Mouse (Mus musculus) embryonic fibroblast, embryonic 13.5 days (primary cell): ENCODE measurements around the gene Hspbp1. TPM values are rescaled to one million over a fixed set of nuclear protein-coding genes. Genes with fewer than 3 reads are reported as not detected.
A peak's percentile ranks its signal among the peaks of the same experiment; 100 is the strongest.

Source experiments
- H3K27ac ChIP-seq: 2 replicates; pipeline ENCODE4 v1.5.1; 2012; ENCODE audit warnings: low read length, control low read depth, inconsistent platforms; ENCODE audit not compliant: insufficient read depth
- H3K4me1 ChIP-seq: 2 replicates; pipeline ENCODE4 v1.6.1; 2011; ENCODE audit warnings: low read length; ENCODE audit not compliant: control insufficient read depth, insufficient read depth
- H3K4me3 ChIP-seq: 2 replicates; pipeline ENCODE4 v1.5.1; 2011; ENCODE audit warnings: mild to moderate bottlenecking, control low read depth, low read length; ENCODE audit not compliant: insufficient read depth
- CTCF ChIP-seq: IDR thresholded peaks from 2 replicates; pipeline ENCODE4 v1.5.1; 2011; ENCODE audit warnings: mild to moderate bottlenecking, control low read depth, low read length, moderate library complexity, borderline replicate concordance; ENCODE audit not compliant: insufficient read depth
- POLR2A ChIP-seq: IDR thresholded peaks from 2 replicates; pipeline ENCODE4 v1.6.1; 2011; ENCODE audit warnings: low read depth, mild to moderate bottlenecking, control low read depth, low read length, moderate library complexity
- polyA plus RNA-seq: library from polyadenylated mRNA; stranded (reverse); fragments of >200 nt; gene quantifications from 2 replicates; pipeline ENCODE4 v1.2.4, GENCODE M21; 2011; ENCODE audit warnings: low read depth; ENCODE audit not compliant: missing spikeins, insufficient read length

Gene Hspbp1
- polyA plus RNA-seq, 1 experiment: 31.3 TPM

DNA sequence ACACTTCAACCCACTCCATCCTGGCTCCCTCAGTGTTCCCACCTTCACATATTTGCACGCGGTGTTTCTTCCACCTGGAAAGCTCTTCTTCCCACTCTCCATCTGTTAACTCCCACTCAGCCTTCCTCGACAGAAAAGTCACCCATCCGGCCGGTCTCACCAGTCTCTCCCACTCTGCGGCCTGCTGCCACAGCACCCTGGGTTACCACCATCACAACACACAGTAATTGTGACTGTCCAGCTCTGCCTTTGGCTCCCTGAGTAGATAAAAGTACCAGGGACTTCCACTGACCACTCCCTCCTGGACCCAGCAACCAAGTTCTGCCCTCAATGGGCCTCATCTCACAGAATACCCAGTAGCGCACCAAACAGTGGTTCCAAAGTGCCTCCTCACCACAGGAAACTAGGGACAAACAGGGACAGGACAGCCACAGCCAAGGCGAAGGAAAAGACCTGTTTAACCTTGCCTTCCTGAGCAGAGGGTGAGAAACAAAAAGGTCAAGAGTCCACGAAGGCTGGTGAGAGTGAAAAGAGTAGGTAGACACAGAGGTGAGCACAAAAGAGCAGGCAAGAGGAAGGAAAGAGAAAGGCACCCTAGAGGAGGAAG is 27.2 kb downstream of the Hspbp1 start:
- Histone ChIP-seq H3K4me3 (peak overlapping the region; percentile 80), H3K27ac (no peak overlapping the region), H3K4me1 (peaks cover 5% of the 10 kb centered on the region; the same call in 1 of the 2 replicates)
- TF ChIP-seq POLR2A: no peak
- TF ChIP-seq CTCF: no peak

DNA sequence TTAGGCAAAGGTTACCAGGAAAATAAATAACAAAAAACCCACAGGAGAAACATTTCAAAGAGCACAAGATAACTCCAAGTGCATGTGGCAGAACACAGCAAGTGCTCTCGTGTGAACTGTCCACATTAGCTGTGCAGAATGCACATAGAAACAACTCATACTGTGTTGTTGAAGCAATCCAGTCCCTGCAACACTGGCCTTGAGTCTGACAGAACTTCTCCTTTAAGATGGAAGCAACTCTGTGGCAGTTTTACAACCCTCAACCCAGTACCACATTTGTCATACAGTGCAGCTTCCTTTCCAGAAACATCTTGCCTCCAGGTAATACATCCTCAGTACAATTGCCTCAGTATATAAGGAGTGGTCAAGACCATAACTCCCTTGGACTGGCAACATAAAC is 28.1 kb downstream of the Hspbp1 start:
- TF ChIP-seq POLR2A (no peak), CTCF (no peak)
- Histone ChIP-seq H3K27ac (no peak overlapping the region), H3K4me3 (0 out of 2 replicates have a peak overlapping the region, but pooled peaks have one; percentile 80), H3K4me1 (peaks cover 5% of the 10 kb centered on the region; the same call in 1 of the 2 replicates)

DNA sequence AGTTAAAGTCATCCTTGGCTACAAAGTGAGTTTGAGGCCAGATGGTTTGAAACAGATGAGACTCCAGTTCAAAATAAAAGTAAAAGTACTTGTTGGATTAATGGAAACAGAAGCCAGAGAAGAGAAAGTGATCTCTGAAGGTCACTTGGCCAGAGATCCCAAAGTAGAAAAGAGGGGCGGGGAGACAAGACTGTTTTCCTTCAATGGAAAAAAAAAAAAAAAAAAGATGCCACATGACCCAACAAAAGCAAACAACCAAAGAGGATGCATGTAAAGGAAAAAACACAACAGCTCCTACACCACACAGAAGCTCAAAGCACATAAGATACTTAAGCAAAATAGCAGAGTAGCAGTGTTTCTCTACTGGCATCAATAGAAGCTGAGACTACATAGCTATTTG is 29.0 kb downstream of the Hspbp1 start:
- Histone ChIP-seq H3K4me3 (no peak overlapping the region), H3K27ac (no peak overlapping the region), H3K4me1 (peaks cover 5% of the 10 kb centered on the region; the same call in 1 of the 2 replicates)
- no peak for TF ChIP-seq CTCF
- no peak for TF ChIP-seq POLR2A

DNA sequence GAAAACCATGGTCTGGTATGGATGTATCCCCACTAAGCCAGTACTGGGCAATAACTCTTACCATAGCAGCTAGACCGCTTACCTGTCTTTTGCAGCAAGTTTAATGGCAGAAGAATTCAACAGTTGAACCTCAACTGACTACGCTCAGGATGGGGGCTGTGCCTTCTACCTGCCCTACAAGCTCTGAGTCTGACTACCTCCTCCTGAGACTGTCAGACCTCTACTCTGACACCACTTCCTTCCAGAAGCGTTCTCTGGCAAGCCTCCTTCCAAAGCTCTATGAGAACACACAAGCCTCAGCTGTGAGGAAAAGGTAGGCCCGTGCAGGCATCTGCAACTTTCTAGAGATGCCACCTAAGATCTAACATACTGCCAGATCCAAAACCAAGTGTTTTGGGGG is 29.5 kb downstream of the Hspbp1 start:
- no peak overlapping the region for H3K27ac ChIP-seq
- peaks cover 5% of the 10 kb centered on the region; the same call in 1 of the 2 replicates for H3K4me1 ChIP-seq
- TF ChIP-seq POLR2A (no peak), CTCF (no peak)
- no peak overlapping the region for H3K4me3 ChIP-seq

DNA sequence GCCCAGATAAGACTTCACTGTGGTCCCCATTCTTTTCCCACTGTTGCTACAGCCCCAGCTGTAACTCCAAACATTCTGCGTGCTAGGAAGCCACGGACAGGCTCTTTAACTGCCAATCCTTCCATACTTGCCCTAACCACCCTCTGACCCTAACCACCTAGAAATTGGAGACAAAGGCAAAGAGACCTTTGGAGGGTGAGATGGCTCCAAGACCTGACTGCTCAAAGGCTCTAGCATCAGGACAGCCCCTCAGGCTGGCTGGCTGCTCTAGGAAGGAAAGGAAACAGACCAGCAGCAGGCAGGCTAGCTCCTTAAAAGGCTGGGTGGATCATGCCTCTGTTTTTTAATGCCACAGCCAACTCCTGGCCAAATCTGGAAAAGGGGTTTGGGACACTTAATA is 30.6 kb downstream of the Hspbp1 start:
- H3K27ac ChIP-seq: no peak overlapping the region
- H3K4me3 ChIP-seq: no peak overlapping the region
- peaks cover 5% of the 10 kb centered on the region; the same call in 1 of the 2 replicates for H3K4me1 ChIP-seq
- TF ChIP-seq POLR2A (no peak), CTCF (no peak)

DNA sequence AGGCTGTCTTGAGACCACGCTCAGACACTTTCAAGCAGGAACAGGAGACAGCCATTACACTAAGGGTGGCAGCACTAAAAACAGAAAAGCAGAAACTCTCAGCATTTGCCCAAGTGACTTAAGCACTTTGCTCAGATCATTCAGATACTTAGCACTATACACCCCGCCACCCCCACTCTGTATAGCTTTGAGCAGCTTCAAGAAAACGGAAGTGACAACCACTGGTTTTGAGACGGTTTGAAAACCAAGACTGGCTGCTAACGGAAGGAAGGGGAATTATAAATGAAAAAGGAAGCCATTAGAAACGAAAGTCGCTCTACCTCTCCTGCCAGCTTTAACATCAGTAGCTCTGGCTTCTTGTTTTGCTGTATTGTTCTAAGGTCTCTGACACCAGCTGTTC is 31.1 kb downstream of the Hspbp1 start:
- no peak overlapping the region for H3K27ac ChIP-seq
- H3K4me3 ChIP-seq: no peak overlapping the region
- TF ChIP-seq CTCF: no peak
- TF ChIP-seq POLR2A: no peak
- peaks cover 5% of the 10 kb centered on the region; the same call in 1 of the 2 replicates for H3K4me1 ChIP-seq

DNA sequence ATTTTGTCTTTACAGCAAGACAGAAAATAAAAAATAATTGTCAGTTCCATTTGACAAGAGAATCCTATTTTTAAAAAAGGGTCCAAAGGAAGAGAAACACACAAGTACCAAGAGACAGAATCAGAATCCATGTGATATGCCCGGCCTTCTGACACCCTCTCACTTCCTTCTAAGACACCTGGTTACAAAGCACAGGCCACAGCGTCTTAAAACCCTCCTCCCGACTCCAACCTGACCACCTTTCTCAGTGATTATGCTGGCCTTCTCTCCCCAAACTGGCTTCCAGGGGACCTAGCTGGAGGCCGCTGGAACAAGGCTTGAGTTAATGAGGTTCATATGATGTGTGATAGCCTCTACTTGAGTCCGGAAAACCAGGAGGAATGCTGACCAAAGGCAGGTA is 31.5 kb downstream of the Hspbp1 start:
- TF ChIP-seq CTCF (no peak), POLR2A (no peak)
- peaks cover 5% of the 10 kb centered on the region; the same call in 1 of the 2 replicates for H3K4me1 ChIP-seq
- no peak overlapping the region for H3K27ac ChIP-seq
- H3K4me3 ChIP-seq: no peak overlapping the region

DNA sequence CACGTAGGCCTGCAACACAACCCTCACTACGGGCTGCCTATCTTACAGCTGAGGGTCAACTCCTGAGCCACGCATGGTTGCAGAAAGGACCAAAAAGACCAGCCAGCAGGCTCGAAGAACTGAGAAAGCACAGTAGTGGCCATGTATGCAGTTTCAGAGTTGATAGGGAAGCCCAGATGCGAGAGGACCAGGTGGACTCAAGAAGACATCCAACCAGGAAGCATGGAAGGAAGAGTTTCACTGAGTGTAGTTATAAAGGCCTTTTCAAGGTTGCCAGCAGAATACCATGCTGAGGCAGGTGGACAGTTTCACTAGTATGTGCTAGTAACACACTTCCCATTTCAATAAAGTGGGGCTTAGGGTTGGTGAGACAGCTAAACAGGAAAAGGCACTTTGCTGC is 32.1 kb downstream of the Hspbp1 start:
- TF ChIP-seq POLR2A (no peak), CTCF (no peak)

DNA sequence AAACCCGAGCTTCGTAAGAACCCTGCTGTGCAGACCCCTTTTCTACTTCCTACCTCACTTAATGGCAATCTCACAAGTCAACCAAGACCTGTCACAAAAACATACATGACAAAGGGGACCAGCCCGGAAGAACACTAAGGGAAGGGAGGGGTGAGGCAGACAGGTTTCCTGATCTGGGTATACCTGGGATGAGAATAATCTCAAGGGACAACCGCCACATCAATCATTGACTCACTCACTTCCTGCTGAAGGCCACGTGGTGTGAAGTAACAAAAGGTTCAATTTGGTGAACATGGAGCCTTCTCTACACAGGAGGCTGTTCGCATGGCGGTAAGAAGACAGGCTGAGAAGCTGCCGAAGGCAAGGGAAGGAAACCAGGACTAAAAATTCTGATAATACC is 33.3 kb downstream of the Hspbp1 start:
- Histone ChIP-seq H3K4me3 (no peak overlapping the region), H3K27ac (no peak overlapping the region), H3K4me1 (no peaks in the 10 kb centered on the region)
- no peak for TF ChIP-seq CTCF
- TF ChIP-seq POLR2A: no peak

More for the DNA sequence above, 32.1 kb downstream of the Hspbp1 start:
- Histone ChIP-seq H3K4me1 (peaks cover 5% of the 10 kb centered on the region; the same call in 1 of the 2 replicates), H3K4me3 (no peak overlapping the region), H3K27ac (no peak overlapping the region)

DNA sequence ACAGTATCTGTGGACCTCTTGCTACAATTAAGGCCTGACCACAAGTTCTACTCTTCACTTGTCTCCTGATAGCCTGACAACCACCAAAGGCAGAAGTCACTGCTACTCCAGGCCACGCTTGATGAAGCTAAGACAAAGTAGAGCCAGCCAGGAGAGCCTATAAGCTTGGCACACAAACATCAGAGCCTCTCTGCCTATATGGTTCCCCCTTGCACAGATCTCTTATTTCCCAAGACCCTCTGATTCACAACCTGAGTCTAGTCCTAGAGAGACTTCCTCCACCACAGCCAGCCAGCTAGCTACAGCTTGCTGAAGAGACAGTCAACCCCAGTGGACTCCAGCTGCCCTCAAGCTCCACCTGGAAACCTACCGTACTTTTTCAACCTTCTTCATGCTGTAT is 36.9 kb downstream of the Hspbp1 start:
- TF ChIP-seq POLR2A (no peak), CTCF (no peak)
- Histone ChIP-seq H3K27ac (no peak overlapping the region), H3K4me1 (no peaks in the 10 kb centered on the region), H3K4me3 (no peak overlapping the region)

DNA sequence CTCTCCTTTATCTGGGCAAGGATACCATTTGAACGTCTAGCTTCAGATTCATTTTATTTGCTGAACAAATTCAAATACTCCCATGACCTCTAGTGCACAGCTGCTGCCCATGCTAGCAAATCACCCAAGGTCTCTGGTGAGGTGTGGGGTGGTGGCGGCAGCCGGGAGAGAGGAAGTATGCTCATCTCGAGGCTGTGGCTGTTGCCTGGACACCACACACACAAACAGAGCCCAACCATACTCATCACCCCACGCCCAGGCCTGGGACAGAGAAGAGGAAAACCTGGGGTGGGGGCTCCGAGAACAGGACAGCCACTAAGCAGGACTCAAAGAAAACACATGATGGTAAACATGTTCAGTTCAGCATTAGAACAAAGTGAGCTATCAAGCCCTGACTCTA is 37.6 kb downstream of the Hspbp1 start:
- TF ChIP-seq CTCF (no peak), POLR2A (no peak)
- H3K27ac ChIP-seq: no peak overlapping the region
- no peak overlapping the region for H3K4me3 ChIP-seq
- H3K4me1 ChIP-seq: no peaks in the 10 kb centered on the region
